Comparison of ENCODE assay signal across 11 mouse cellular contexts in the genomic region with DNA sequence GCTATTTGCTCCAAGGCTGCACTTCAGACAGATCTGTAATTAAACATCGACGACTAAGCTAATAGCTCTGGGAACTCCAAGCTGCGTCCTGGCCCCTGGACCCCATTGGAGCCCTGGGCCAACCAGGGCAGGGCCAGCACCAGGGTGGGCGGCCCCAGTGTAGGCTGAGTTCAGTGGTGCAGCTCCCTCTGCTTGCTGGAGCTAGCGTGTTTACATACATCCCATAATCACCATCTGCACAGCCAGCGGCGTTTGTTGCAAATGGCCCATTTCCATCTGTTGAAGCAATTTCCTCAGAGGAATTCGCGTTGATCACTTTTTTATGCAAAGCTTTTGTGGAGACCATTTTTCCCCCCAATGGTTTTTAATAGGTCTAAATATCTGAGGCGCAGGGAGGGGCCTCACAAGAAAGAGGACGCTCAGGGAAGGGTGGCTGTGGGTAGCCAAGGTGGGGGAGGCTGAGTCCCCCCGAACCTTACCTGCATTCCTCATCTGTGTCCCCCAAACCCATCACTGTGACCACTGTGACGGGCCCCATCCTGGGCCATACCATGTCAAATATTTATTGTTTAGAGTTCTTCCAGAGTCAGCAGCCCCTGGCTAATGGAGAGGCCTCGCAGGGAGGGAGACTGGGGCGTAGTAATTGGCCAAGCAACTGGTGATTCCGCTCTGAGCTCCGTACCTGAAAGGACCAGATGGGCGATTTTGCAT.
DNase-seq lines count a peak whose midpoint lies in the region; ATAC-seq and TF ChIP-seq lines count a peak whose summit lies in the region.
"Had no signal": no experiment of that assay in that cellular context is flagged by ENCODE, and none has a peak within 500 bp of the region (broad histone marks: within the 10 kb centered on the region; RNA-seq: fewer than 3 reads in every experiment).

No protein-coding gene starts in this region.

- H3K4me1 ChIP-seq in lung, embryonic 16.5 days (replicated peaks; ENCODE audit: control insufficient read depth, insufficient read depth, low read length), result no peaks in the 10 kb centered on the region
- H3K4me1 ChIP-seq in lung, adult 2 months (ENCODE audit: control insufficient read depth, insufficient read depth, low read length), result no peaks in the 10 kb centered on the region
- peaks cover 14% of the 10 kb centered on the region; the same call in 1 of the 2 replicates for H3K4me1 ChIP-seq in forebrain, postnatal 0 days (ENCODE audit: insufficient read depth)
- peaks cover 37% of the 10 kb centered on the region for H3K4me1 ChIP-seq in midbrain, embryonic 10.5 days
- 0 out of 2 replicates have a peak, but pooled peaks cover 6% of the 10 kb centered on the region for H3K4me1 ChIP-seq in stomach, embryonic 15.5 days
- peaks cover 5% of the 10 kb centered on the region; the same call in 1 of the 2 replicates for H3K4me1 ChIP-seq in heart, embryonic 10.5 days

- no peak for TF ChIP-seq POLR2A in lung, adult 2 months (IDR thresholded peaks at IDR 0.05; ENCODE audit: borderline replicate concordance, extremely low read depth, low read depth, low read length)

- H3K9ac ChIP-seq in lung, embryonic 16.5 days (ENCODE audit: low read length), result no peak overlapping the region
- H3K9ac ChIP-seq in forebrain, postnatal 0 days, result 0 out of 2 replicates have a peak overlapping the region, but pooled peaks have one; percentile 10
- H3K9ac ChIP-seq in stomach, embryonic 15.5 days, result no peak overlapping the region

- no peaks in the 10 kb centered on the region for H3K36me3 ChIP-seq in lung, embryonic 16.5 days (ENCODE audit: control insufficient read depth, insufficient read depth, low read length)
- no peaks in the 10 kb centered on the region for H3K36me3 ChIP-seq in forebrain, postnatal 0 days (ENCODE audit: insufficient read depth)
- no peaks in the 10 kb centered on the region for H3K36me3 ChIP-seq in midbrain, embryonic 10.5 days
- H3K36me3 ChIP-seq in stomach, embryonic 15.5 days, result no peaks in the 10 kb centered on the region
- no peaks in the 10 kb centered on the region for H3K36me3 ChIP-seq in heart, embryonic 10.5 days

- TF ChIP-seq CTCF in lung, adult 2 months (IDR thresholded peaks at IDR 0.05; ENCODE audit: insufficient read depth, low read length), result no peak
- TF ChIP-seq CTCF in forebrain, postnatal 0 days (IDR thresholded peaks at IDR 0.05; ENCODE audit: low read depth), result peak; percentile 27; the same call in 1 of the 2 replicates

- 26% methylated on average over 18 of the region's 18 CpGs for WGBS in lung, embryonic 16.5 days
- 41% methylated on average over 18 of the region's 18 CpGs for WGBS in lung, adult 2 months
- WGBS in forebrain, postnatal 0 days, result 18% methylated on average over 18 of the region's 18 CpGs
- WGBS in midbrain, embryonic 10.5 days, result 61% methylated on average over 18 of the region's 18 CpGs
- WGBS in stomach, embryonic 15.5 days, result 27% methylated on average over 18 of the region's 18 CpGs
- 49% methylated on average over 18 of the region's 18 CpGs for WGBS in heart, embryonic 10.5 days

- no peak overlapping the region for H3K4me2 ChIP-seq in lung, embryonic 16.5 days (ENCODE audit: low read depth, low read length)
- H3K4me2 ChIP-seq in forebrain, postnatal 0 days (ENCODE audit: low read depth), result no peak overlapping the region
- 0 out of 2 replicates have a peak overlapping the region, but pooled peaks have one; percentile 21 for H3K4me2 ChIP-seq in stomach, embryonic 15.5 days

- no peaks in the 10 kb centered on the region for H3K9me3 ChIP-seq in lung, embryonic 16.5 days (ENCODE audit: control insufficient read depth, low read length)
- H3K9me3 ChIP-seq in forebrain, postnatal 0 days (ENCODE audit: low read length), result no peaks in the 10 kb centered on the region
- H3K9me3 ChIP-seq in midbrain, embryonic 10.5 days (replicated peaks), result no peaks in the 10 kb centered on the region
- no peaks in the 10 kb centered on the region for H3K9me3 ChIP-seq in stomach, embryonic 15.5 days
- no peaks in the 10 kb centered on the region for H3K9me3 ChIP-seq in heart, embryonic 10.5 days

- H3K27me3 ChIP-seq in lung, embryonic 16.5 days (ENCODE audit: control insufficient read depth, insufficient read depth, low read depth, low read length), result no peaks in the 10 kb centered on the region; the same call in 1 of the 2 replicates
- no peaks in the 10 kb centered on the region for H3K27me3 ChIP-seq in forebrain, postnatal 0 days (ENCODE audit: insufficient read depth, low read length)
- peaks cover 10% of the 10 kb centered on the region; the same call in 1 of the 2 replicates for H3K27me3 ChIP-seq in midbrain, embryonic 10.5 days (ENCODE audit: low read depth, poor library complexity, severe bottlenecking)
- H3K27me3 ChIP-seq in stomach, embryonic 15.5 days (replicated peaks), result no peaks in the 10 kb centered on the region
- H3K27me3 ChIP-seq in heart, embryonic 10.5 days (ENCODE audit: insufficient read depth, poor library complexity, severe bottlenecking), result peaks cover 96% of the 10 kb centered on the region

- no peak overlapping the region for H3K4me3 ChIP-seq in lung, embryonic 16.5 days (ENCODE audit: low read length)
- no peak overlapping the region for H3K4me3 ChIP-seq in lung, adult 2 months (replicated peaks; ENCODE audit: extremely low read depth, low read depth, low read length)
- no peak overlapping the region for H3K4me3 ChIP-seq in forebrain, postnatal 0 days (ENCODE audit: low read depth, low read length)
- H3K4me3 ChIP-seq in midbrain, embryonic 10.5 days, result no peak overlapping the region
- H3K4me3 ChIP-seq in stomach, embryonic 15.5 days (replicated peaks), result no peak overlapping the region
- no peak overlapping the region for H3K4me3 ChIP-seq in heart, embryonic 10.5 days
- H3K4me3 ChIP-seq: gastrocnemius, adult 2 months had no signal

- no peak for DNase-seq in lung, adult 2 months
- peak; percentile 67 for DNase-seq in forebrain, postnatal 0 days
- no peak for DNase-seq in midbrain, embryonic 10.5 days (ENCODE audit: low spot score)
- no peak for DNase-seq in heart, adult 8-10 months (ENCODE audit: low spot score)
- DNase-seq in heart, embryonic 10.5 days (ENCODE audit: low spot score), result no peak
- DNase-seq in frontal cortex, adult 2 months (ENCODE audit: extremely low spot score in 1 of 2, low spot score in 1 of 2), result no peak
- DNase-seq: adrenal gland, postnatal 10 days; gastrocnemius, adult 2 months; right cerebral cortex, postnatal 4 days had no signal

- peak; percentile 86 for ATAC-seq in lung, embryonic 16.5 days (ENCODE audit: low read depth)
- peak; percentile 74 for ATAC-seq in forebrain, postnatal 0 days
- ATAC-seq in stomach, embryonic 15.5 days (ENCODE audit: insufficient read depth, low FRiP score, low read depth), result peak; percentile 47; the same call in 1 of the 2 replicates

- H3K27ac ChIP-seq in lung, embryonic 16.5 days (ENCODE audit: low read length), result no peak overlapping the region
- H3K27ac ChIP-seq in forebrain, postnatal 0 days (ENCODE audit: low read depth, low read length), result peak overlapping the region; percentile 45
- H3K27ac ChIP-seq in midbrain, embryonic 10.5 days (replicated peaks), result peak overlapping the region; percentile 46
- 0 out of 2 replicates have a peak overlapping the region, but pooled peaks have one; percentile 26 for H3K27ac ChIP-seq in stomach, embryonic 15.5 days
- no peak overlapping the region for H3K27ac ChIP-seq in heart, embryonic 10.5 days
- H3K27ac ChIP-seq: gastrocnemius, adult 2 months had no signal

Comparison
In these comparisons a context has a peak if more than half of its experiments do, and no peak if none do; other contexts are left out.
1. H3K27ac ChIP-seq: peak in forebrain, postnatal 0 days (single experiment), midbrain, embryonic 10.5 days (single experiment) and stomach, embryonic 15.5 days (single experiment); none in lung, embryonic 16.5 days (single experiment) and heart, embryonic 10.5 days (single experiment).
2. Peak in every context shown above with its lines, with median percentiles within 50 percentile points of each other: ATAC-seq.